Comparison of ENCODE assay signal across 9 mouse cellular contexts in the genomic region with DNA sequence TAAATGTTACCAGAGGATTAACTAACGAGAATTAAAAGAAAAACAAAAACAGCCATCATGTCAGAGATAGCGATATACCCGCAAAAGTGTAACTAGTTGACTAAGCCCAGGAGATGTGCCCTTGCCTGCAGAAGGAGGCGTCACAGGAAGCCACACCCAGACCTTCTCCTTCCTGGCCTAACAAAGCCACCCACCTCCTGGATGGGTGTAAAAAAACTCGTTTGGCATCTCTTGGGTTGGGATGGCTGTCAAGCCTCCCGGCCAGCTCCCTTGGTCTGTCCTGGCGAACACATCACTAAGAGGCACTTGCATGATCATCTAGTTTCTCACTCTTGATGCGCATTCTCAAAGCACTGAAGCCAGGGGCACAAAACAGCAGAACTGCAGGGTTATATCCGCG. TPM values are rescaled to one million over a fixed set of nuclear protein-coding genes. Genes with fewer than 3 reads are reported as not detected.
DNase-seq lines count a peak whose midpoint lies in the region; ATAC-seq and TF ChIP-seq lines count a peak whose summit lies in the region.
"Had no signal": no experiment of that assay in that cellular context is flagged by ENCODE, and none has a peak within 500 bp of the region (broad histone marks: within the 10 kb centered on the region; RNA-seq: fewer than 3 reads in every experiment).

No protein-coding gene starts in this region.

- no peak for TF ChIP-seq EP300 in CH12.LX (IDR thresholded peaks at IDR 0.05; ENCODE audit: low read length)

- DNase-seq in gastrocnemius, adult 2 months: peak; percentile 45
- no peak for DNase-seq in gastrocnemius, postnatal 14 days
- peak; percentile 75 for DNase-seq in CH12.LX (ENCODE audit: extremely low read depth)
- peak; percentile 81 for DNase-seq in gonadal fat pad, adult 2 months (ENCODE audit: low read depth)
- peak; percentile 69 for DNase-seq in kidney, adult 2 months
- no peak for DNase-seq in retina, embryonic 14.5 days (ENCODE audit: low spot score)
- no peak for DNase-seq in left cerebral cortex, postnatal 36 days (ENCODE audit: low spot score in 2 of 2)
- DNase-seq: lung, embryonic 14.5 days had no signal

- 63% methylated on average over 10 of the region's 10 CpGs for WGBS in kidney, adult 2 months

- peak; percentile 51 for TF ChIP-seq POLR2A in CH12.LX (IDR thresholded peaks at IDR 0.05; ENCODE audit: low read depth, low read length)
- no peak for TF ChIP-seq POLR2A in kidney, adult 2 months (IDR thresholded peaks at IDR 0.05; ENCODE audit: low read depth, low read length)

- in situ Hi-C loops in CH12.LX (cut with MboI; ENCODE audit: low pct_ligation_motif_present, low pct_unique_long_range_greater_than_20kb, low sequenced_read_pairs): no loop called here

- no peaks in the 10 kb centered on the region for H3K9me3 ChIP-seq in CH12.LX (replicated peaks; ENCODE audit: low read length)

- peak overlapping the region; percentile 88 for H3K4me3 ChIP-seq in gastrocnemius, adult 2 months
- peak overlapping the region; percentile 42 to 77 (median 53) for H3K4me3 ChIP-seq in CH12.LX (replicated peaks in 1 of 3; ENCODE audit: low read depth in 2 of 3, low read length in 2 of 3, poor library complexity in 1 of 3)
- peak overlapping the region; percentile 22; the same call in 1 of the 2 replicates for H3K4me3 ChIP-seq in kidney, adult 2 months (ENCODE audit: insufficient read depth, low read depth, low read length)

- peak overlapping the region; percentile 99 for H3K4me2 ChIP-seq in CH12.LX (ENCODE audit: insufficient read depth, low read depth, poor library complexity, severe bottlenecking)

- H3K36me3 ChIP-seq in CH12.LX (replicated peaks in 1 of 2; ENCODE audit: control insufficient read depth in 1 of 2, insufficient read depth in 1 of 2, low read length in 1 of 2): peaks cover 2 to 6% of the 10 kb centered on the region in 2 experiments
- no peaks in the 10 kb centered on the region for H3K36me3 ChIP-seq in kidney, adult 2 months (ENCODE audit: control insufficient read depth, insufficient read depth, low read length)

- H3K4me1 ChIP-seq in CH12.LX (ENCODE audit: control insufficient read depth in 1 of 2, insufficient read depth in 2 of 2): peaks cover 6 to 28% of the 10 kb centered on the region in 2 experiments
- peaks cover 2% of the 10 kb centered on the region; the same call in 1 of the 2 replicates for H3K4me1 ChIP-seq in kidney, adult 2 months (ENCODE audit: control insufficient read depth, insufficient read depth, low read length)

- dilution Hi-C loops in CH12.LX (cut with MboI; ENCODE audit: extremely low pct_ligation_motif_present, extremely low pct_unique_long_range_greater_than_20kb, low sequenced_read_pairs): no loop called here

- TF ChIP-seq RAD21 in CH12.LX (IDR thresholded peaks at IDR 0.05; ENCODE audit: low read depth, low read length): no peak

- H3K27ac ChIP-seq in gastrocnemius, adult 2 months: peak overlapping the region; percentile 79
- peak overlapping the region; percentile 86 for H3K27ac ChIP-seq in CH12.LX (ENCODE audit: insufficient read depth, low read depth)
- 0 out of 2 replicates have a peak overlapping the region, but pooled peaks have one; percentile 27 for H3K27ac ChIP-seq in kidney, adult 2 months (ENCODE audit: insufficient read depth, low read depth, low read length)

- no peak for TF ChIP-seq CTCF in gastrocnemius, adult 2 months (IDR thresholded peaks at IDR 0.05)
- no peak for TF ChIP-seq CTCF in CH12.LX (conservative IDR thresholded peaks at IDR 0.05 in 1 of 2, IDR thresholded peaks at IDR 0.05 in 1 of 2; ENCODE audit: low read depth in 2 of 2, low read length in 2 of 2)
- TF ChIP-seq CTCF in kidney, adult 2 months (conservative IDR thresholded peaks at IDR 0.05; ENCODE audit: insufficient read depth, insufficient read length, low read depth, low read length): no peak

- H3K27me3 ChIP-seq in CH12.LX (replicated peaks): no peaks in the 10 kb centered on the region
- H3K27me3 ChIP-seq in kidney, adult 2 months (replicated peaks; ENCODE audit: control insufficient read depth, insufficient read depth, low read length): no peaks in the 10 kb centered on the region

- 0 out of 2 replicates have a peak, but pooled peaks have one; percentile 19 for ATAC-seq in monocyte, adult 5-6 weeks (replicated peaks; ENCODE audit: insufficient number of reproducible peaks, low FRiP score, low TSS enrichment, poor library complexity, severe bottlenecking)

- intact Hi-C loops in gastrocnemius, adult 2 months (cut with DNase I): no loop called here
- intact Hi-C loops in gastrocnemius, postnatal 14 days (cut with DNase I; ENCODE audit: low total_unique reads): no loop called here
- intact Hi-C loops in left cerebral cortex, postnatal 36 days (cut with DNase I): no loop called here

- peak overlapping the region; percentile 84 for H3K9ac ChIP-seq in CH12.LX (ENCODE audit: insufficient read depth, low read depth)
- H3K9ac ChIP-seq: lung, embryonic 14.5 days had no signal

- peaks cover 33% of the 10 kb centered on the region for H3K79me2 ChIP-seq in CH12.LX (replicated peaks; ENCODE audit: control insufficient read depth, extremely low read depth, insufficient read depth, poor library complexity, severe bottlenecking)

TF ChIP-seq in CH12.LX, 34 proteins besides CTCF, POLR2A, EP300 and RAD21:
- TF ChIP-seq GABPA (IDR thresholded peaks at IDR 0.05; ENCODE audit: insufficient replicate concordance, low read depth, low read length) (no peak), MEF2A (IDR thresholded peaks at IDR 0.05; ENCODE audit: borderline replicate concordance, low read depth, low read length) (no peak), MAZ (IDR thresholded peaks at IDR 0.05; ENCODE audit: low read depth, low read length) (no peak; the same call in 1 of the 2 replicates), ZNF384 (IDR thresholded peaks at IDR 0.05; ENCODE audit: low read depth, low read length) (peak; percentile 71), SIN3A (IDR thresholded peaks at IDR 0.05; ENCODE audit: low read length) (peak; percentile 30; the same call in 1 of the 2 replicates), TCF12 (IDR thresholded peaks at IDR 0.05; ENCODE audit: low read depth, low read length) (no peak), RCOR1 (conservative IDR thresholded peaks at IDR 0.05; ENCODE audit: low read depth, low read length) (no peak), MXI1 (IDR thresholded peaks at IDR 0.05; ENCODE audit: low read depth, low read length) (no peak), JUN (IDR thresholded peaks at IDR 0.05; ENCODE audit: insufficient read depth, low read depth, low read length) (no peak), ETS1 (conservative IDR thresholded peaks at IDR 0.05; ENCODE audit: low read depth, low read length) (no peak), HCFC1 (IDR thresholded peaks at IDR 0.05; ENCODE audit: low read depth, low read length) (no peak), PAX5 (IDR thresholded peaks at IDR 0.05; ENCODE audit: low read length) (no peak), USF2 (conservative IDR thresholded peaks at IDR 0.05; ENCODE audit: low read depth, low read length) (no peak), KAT2A (IDR thresholded peaks at IDR 0.05; ENCODE audit: insufficient replicate concordance, low read length) (no peak), NELFE (IDR thresholded peaks at IDR 0.05; ENCODE audit: low read depth, low read length) (peak; percentile 10; the same call in 1 of the 2 replicates), UBTF (IDR thresholded peaks at IDR 0.05; ENCODE audit: low read depth, low read length) (no peak), ELF1 (IDR thresholded peaks at IDR 0.05; ENCODE audit: low read depth, low read length) (peak; percentile 17; the same call in 1 of the 2 replicates), MYC (IDR thresholded peaks at IDR 0.05; ENCODE audit: low read depth, low read length) (no peak), ZMIZ1 (IDR thresholded peaks at IDR 0.05; ENCODE audit: low read depth, low read length) (no peak; the same call in 1 of the 2 replicates), MAX (IDR thresholded peaks at IDR 0.05; ENCODE audit: low read length) (no peak), POLR2AphosphoS2 (IDR thresholded peaks at IDR 0.05; ENCODE audit: low read depth, low read length) (no peak), SMC3 (IDR thresholded peaks at IDR 0.05; ENCODE audit: low read depth, low read length) (no peak), ZKSCAN1 (IDR thresholded peaks at IDR 0.05; ENCODE audit: borderline replicate concordance, low read depth, low read length) (no peak), TBP (conservative IDR thresholded peaks at IDR 0.05; ENCODE audit: low read depth, low read length) (0 out of 2 replicates have a peak, but pooled peaks have one; percentile 26), E2F4 (IDR thresholded peaks at IDR 0.05; ENCODE audit: insufficient replicate concordance, low read depth, low read length) (no peak)

RNA-seq across cellular contexts. Expression of a gene that starts 34.0 kb away (rescaled TPM):
- 10 to 100 TPM; 31.5 to 35.5 TPM for total RNA-seq in gastrocnemius, adult 2 months (2021)
- 10 to 100 TPM; 26.9 to 29.6 TPM for total RNA-seq in gastrocnemius, postnatal 14 days (2021)
- total RNA-seq in CH12.LX (2012; rRNA removed) (38.5 and 51.2 TPM in 2 replicates), CH12.LX (2014; rRNA removed) (106 and 134 TPM in 2 replicates)
- polyA plus RNA-seq in CH12.LX (2012; ENCODE audit: insufficient read length, low read depth): 47.4 and 71.2 TPM in 2 replicates
- 6.5 and 7.9 TPM in 2 replicates for polyA plus RNA-seq in gonadal fat pad, adult 2 months (2012; rRNA removed)
- 6.7 and 13.5 TPM in 2 replicates for polyA plus RNA-seq in kidney, adult 2 months (2012; rRNA removed)
- 127 to 252 TPM (median 176 TPM) in 3 replicates for total RNA-seq in monocyte, adult 5-6 weeks (2017)
- 10 to 100 TPM; 84.5 to 86.8 TPM for total RNA-seq in left cerebral cortex, postnatal 36 days (2021)

Comparison
In these comparisons a context has a peak if more than half of its experiments do, and no peak if none do; other contexts are left out.
1. DNase-seq: peak in gastrocnemius, adult 2 months (single experiment), CH12.LX (single experiment), gonadal fat pad, adult 2 months (single experiment) and kidney, adult 2 months (single experiment); none in gastrocnemius, postnatal 14 days (single experiment), retina, embryonic 14.5 days (single experiment) and left cerebral cortex, postnatal 36 days (0 of 2).
2. H3K27ac ChIP-seq: peak in every context shown above with its lines; median percentile 86 in CH12.LX; 79 in gastrocnemius, adult 2 months; 27 in kidney, adult 2 months.
3. H3K4me3 ChIP-seq: peak in every context shown above with its lines; median percentile 88 in gastrocnemius, adult 2 months; 53 in CH12.LX; 22 in kidney, adult 2 months.